Mouse (Mus musculus): ENCODE results near the gene Coa6. TPM values are rescaled to one million over a fixed set of nuclear protein-coding genes. Genes with fewer than 3 reads are reported as not detected.
A peak's percentile ranks its signal among the peaks of the same experiment; 100 is the strongest.

Coa6 gene
- total RNA-seq, 4 experiments from 2014 or later = 19.2 to 23.9 (median 22.2) TPM

GRCm38 (mm10) chr8:126464071-126464470 lies 41.8 kb downstream of the Coa6 start:
- DNase-seq (ENCODE audit: low spot score in 2 of 2) = no peak

GRCm38 (mm10) chr8:126473802-126474298 lies 51.5 kb downstream of the Coa6 start:
- DNase-seq (ENCODE audit: low spot score in 2 of 2) = no peak

DNA sequence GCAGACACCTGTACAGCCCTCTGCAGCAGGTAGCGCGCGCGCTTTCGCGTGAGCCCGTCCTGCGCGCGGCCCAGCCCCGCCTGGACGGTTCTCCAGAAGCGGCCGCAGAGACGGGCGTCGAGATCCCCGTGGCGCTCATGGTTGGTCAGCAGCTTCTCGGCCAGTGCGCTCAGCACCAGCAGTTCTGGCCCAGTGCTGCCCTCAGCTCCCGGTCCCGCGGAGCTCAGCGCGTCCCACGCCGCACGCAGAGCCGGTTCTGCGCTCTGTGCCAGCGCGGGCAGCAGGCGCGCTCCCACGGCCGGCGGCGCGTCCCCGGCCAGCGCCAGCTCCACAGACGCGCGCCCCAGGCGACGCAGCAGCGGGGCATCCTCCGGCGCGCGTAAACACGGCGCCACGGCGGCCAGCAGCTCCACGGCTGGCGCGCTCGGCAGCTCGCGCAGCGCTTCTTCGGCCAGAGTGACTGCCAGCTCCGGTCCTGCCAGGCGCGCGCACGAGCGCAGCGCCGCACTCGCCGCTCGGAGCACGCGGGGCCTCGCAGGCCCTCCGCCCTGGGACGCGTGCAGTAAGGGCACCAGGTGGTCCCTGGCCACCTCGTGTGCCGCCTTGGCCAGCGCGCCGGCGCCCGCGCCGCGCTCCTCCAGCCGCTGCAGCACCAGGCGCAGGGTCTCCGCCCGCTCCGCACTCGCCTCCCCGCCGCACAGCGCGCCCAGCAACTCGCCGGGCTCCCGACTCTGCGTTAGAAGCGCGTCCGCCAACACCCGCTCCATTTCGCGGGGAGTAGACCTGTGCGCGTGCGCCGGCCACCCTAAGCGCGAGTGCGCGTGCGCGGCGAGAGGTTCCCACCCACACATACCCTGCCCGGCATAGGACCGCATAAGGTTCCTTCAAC lies 52.2 kb downstream of the Coa6 start, which contains the start of gene Tarbp1:
Gene Tarbp1 (minus strand): TSS at position 767 of the 889 bp plus-strand sequence.
- peak; percentile 84 to 90 for DNase-seq (ENCODE audit: low spot score in 2 of 2)

Other genes starting within 250 kb of the Coa6 start
- gene Slc35f3, start 124.0 kb upstream of the Coa6 start, total RNA-seq (2022) = 10 to 100 TPM; 34.9 to 40.8 (median 38.7) TPM
- 1 to 10 TPM; 4.5 to 5.5 (median 5.2) TPM for gene Tarbp1, start 52.5 kb downstream of the Coa6 start, total RNA-seq (2022)
- 10 to 100 TPM; 53.5 to 58.0 (median 56.2) TPM for gene Irf2bp2, start 171.5 kb downstream of the Coa6 start, total RNA-seq (2022)

Data from layer of hippocampus, adult 8-10 months (tissue).